Mouse (Mus musculus): ENCODE data around the gene Nfx1. TPM values are rescaled to one million over a fixed set of nuclear protein-coding genes. Genes with fewer than 3 reads are reported as not detected.

The Nfx1 gene
- polyA plus RNA-seq, 1 experiment = 84.9 TPM

- TF ChIP-seq CTCF (IDR thresholded peaks at IDR 0.05; ENCODE audit: extremely low read depth, insufficient read depth, low read length) (no peak), POLR2A (IDR thresholded peaks at IDR 0.05; ENCODE audit: extremely low read depth, insufficient read depth, low read length) (no peak)
- Histone ChIP-seq H3K27ac (ENCODE audit: insufficient read depth, low read length) (no peak overlapping the region), H3K4me1 (ENCODE audit: control insufficient read depth, insufficient read depth, low read length) (no peaks in the 10 kb centered on the region; the same call in 1 of the 2 replicates), H3K4me3 (ENCODE audit: insufficient read depth, low read length) (no peak overlapping the region)
These were observed 101.1 kb downstream of the Nfx1 start for GRCm38 (mm10) chr4:41071500-41072429.

- Histone ChIP-seq H3K4me3 (ENCODE audit: insufficient read depth, low read length) (no peak overlapping the region), H3K27ac (ENCODE audit: insufficient read depth, low read length) (no peak overlapping the region), H3K4me1 (ENCODE audit: control insufficient read depth, insufficient read depth, low read length) (no peaks in the 10 kb centered on the region; the same call in 1 of the 2 replicates)
- TF ChIP-seq CTCF (IDR thresholded peaks at IDR 0.05; ENCODE audit: extremely low read depth, insufficient read depth, low read length) (no peak), POLR2A (IDR thresholded peaks at IDR 0.05; ENCODE audit: extremely low read depth, insufficient read depth, low read length) (no peak)
These were observed 102.5 kb downstream of the Nfx1 start for GRCm38 (mm10) chr4:41073008-41073817.

- Histone ChIP-seq H3K27ac (ENCODE audit: insufficient read depth, low read length) (no peak overlapping the region), H3K4me1 (ENCODE audit: control insufficient read depth, insufficient read depth, low read length) (no peaks in the 10 kb centered on the region; the same call in 1 of the 2 replicates), H3K4me3 (ENCODE audit: insufficient read depth, low read length) (no peak overlapping the region)
- TF ChIP-seq POLR2A (IDR thresholded peaks at IDR 0.05; ENCODE audit: extremely low read depth, insufficient read depth, low read length) = no peak
- no peak for TF ChIP-seq CTCF (IDR thresholded peaks at IDR 0.05; ENCODE audit: extremely low read depth, insufficient read depth, low read length)
These were observed 103.8 kb downstream of the Nfx1 start for GRCm38 (mm10) chr4:41074461-41074860.

Other genes with a start within 250 kb of the Nfx1 start
- gene Dnaja1, start 248.8 kb upstream of the Nfx1 start, polyA plus RNA-seq (2012; rRNA removed) = 98.3 and 98.7 TPM in 2 replicates
- 47.0 and 49.8 TPM in 2 replicates for gene Smu1, start 213.0 kb upstream of the Nfx1 start, polyA plus RNA-seq (2012; rRNA removed)
- gene B4galt1, start 116.9 kb upstream of the Nfx1 start, polyA plus RNA-seq (2012; rRNA removed) = 4.2 and 4.3 TPM in 2 replicates
- 0.73 TPM in 1 of 2 replicates, not detected in the other for gene Spink4, start 50.9 kb upstream of the Nfx1 start, polyA plus RNA-seq (2012; rRNA removed)
- gene Bag1, start 22.6 kb upstream of the Nfx1 start, polyA plus RNA-seq (2012; rRNA removed) = 164 and 177 TPM in 2 replicates
- gene Chmp5, start 22.5 kb upstream of the Nfx1 start, polyA plus RNA-seq (2012; rRNA removed) = 102 and 106 TPM in 2 replicates
- gene Aqp7, start 77.2 kb downstream of the Nfx1 start, polyA plus RNA-seq (2012; rRNA removed) = not detected in 2 replicates
- 0.09 TPM in 1 of 2 replicates, not detected in the other for gene Aqp3, start 127.3 kb downstream of the Nfx1 start, polyA plus RNA-seq (2012; rRNA removed)
- gene Nol6, start 153.5 kb downstream of the Nfx1 start, polyA plus RNA-seq (2012; rRNA removed) = 71.1 and 73.4 TPM in 2 replicates
- gene Ube2r2, start 164.8 kb downstream of the Nfx1 start, polyA plus RNA-seq (2012; rRNA removed) = 129 and 134 TPM in 2 replicates

Measured in cortical plate, adult 2 months (tissue).